Mouse (Mus musculus) limb, embryonic 15.5 days (tissue): ENCODE measurements around the gene Slc43a1. TPM values are rescaled to one million over a fixed set of nuclear protein-coding genes. Genes with fewer than 3 reads are reported as not detected.

Experiments used
- ATAC-seq: fragments of 200-750 bp; cut with Nextera tagmentation; 2 replicates; pipeline ENCODE4 v1.8.0; 2017; ENCODE audit warnings: low read depth, moderate TSS enrichment; ENCODE audit not compliant: insufficient number of reproducible peaks, low FRiP score, low TSS enrichment
- H3K27ac ChIP-seq: fragments of 300-500 bp; sonication (generic); 2 replicates; pipeline ENCODE4 v1.5.1; 2015; ENCODE audit warnings: moderate library complexity, mild to moderate bottlenecking, inconsistent platforms
- H3K27me3 ChIP-seq: fragments of 300-500 bp; sonication (generic); 2 replicates; pipeline ENCODE4 v1.6.1; 2015; ENCODE audit warnings: inconsistent platforms
- H3K36me3 ChIP-seq: fragments of 300-500 bp; sonication (generic); 2 replicates; pipeline ENCODE4 v1.6.1; 2015; ENCODE audit warnings: inconsistent platforms
- H3K4me1 ChIP-seq: fragments of 300-500 bp; sonication (generic); 2 replicates; pipeline ENCODE4 v1.6.1; 2015; ENCODE audit warnings: inconsistent platforms
- H3K4me2 ChIP-seq: fragments of 300-500 bp; sonication (generic); 2 replicates; pipeline ENCODE4 v1.6.1; 2015; ENCODE audit warnings: mild to moderate bottlenecking, inconsistent platforms
- H3K4me3 ChIP-seq: fragments of 300-500 bp; sonication (generic); 2 replicates; pipeline ENCODE4 v1.5.1; 2015; ENCODE audit warnings: mild to moderate bottlenecking, inconsistent platforms
- H3K9ac ChIP-seq: fragments of 300-500 bp; sonication (generic); 2 replicates; pipeline ENCODE4 v1.6.1; 2015; ENCODE audit warnings: inconsistent platforms
- H3K9me3 ChIP-seq: fragments of 300-500 bp; sonication (generic); 2 replicates; pipeline ENCODE4 v1.6.1; 2016; ENCODE audit warnings: inconsistent platforms
- WGBS: fragments of 180-500 bp; shearing (Covaris S2); methylation state at CpG from one replicate; pipeline ENCODE4 v1.1.7; 2015; 5-methylcytosine and 5-hydroxymethylcytosine counted together
- polyA plus RNA-seq: library from polyadenylated mRNA; unstranded; fragments of >200 nt; fragmentation: Nextera tagmentation; extraction: Ambion mirVana; gene quantifications from 2 replicates; pipeline ENCODE4 v1.2.1, GENCODE M21; 2015

Slc43a1 gene
- polyA plus RNA-seq, 1 experiment from 2014 or later: 14.5 TPM

GRCm38 (mm10) chr2:84872105-84872716 is 33.6 kb downstream of the Slc43a1 start:
- Histone ChIP-seq H3K36me3 (no peaks in the 10 kb centered on the region), H3K9me3 (no peaks in the 10 kb centered on the region), H3K9ac (peak overlapping the region; percentile 33; the same call in 1 of the 2 replicates), H3K4me1 (peaks cover 13% of the 10 kb centered on the region), H3K27ac (no peak overlapping the region), H3K27me3 (peaks cover 97% of the 10 kb centered on the region), H3K4me2 (peak overlapping the region; percentile 97), H3K4me3 (peak overlapping the region; percentile 52)
- WGBS: under 1% methylated on average over 78 of the region's 78 CpGs
- ATAC-seq: no peak

DNA sequence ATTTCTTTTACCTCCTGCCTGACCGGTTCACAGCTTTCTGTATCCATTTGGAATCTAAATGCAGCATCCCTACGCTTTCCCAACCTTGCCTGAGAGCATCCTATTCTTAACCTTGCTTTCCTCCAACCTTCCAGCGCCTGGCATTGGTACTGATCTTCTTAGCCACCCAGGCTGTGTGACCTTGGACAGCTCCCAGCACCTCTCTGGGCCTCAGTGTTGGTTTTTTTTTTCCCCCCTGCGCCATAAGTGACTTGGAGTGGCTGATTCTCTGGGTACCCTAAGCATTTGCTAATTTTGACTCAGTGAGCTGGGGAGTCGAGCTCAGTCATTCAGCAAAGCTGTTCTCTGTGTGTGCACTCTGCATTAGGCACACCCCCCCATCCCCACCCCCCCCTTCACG is 37.2 kb downstream of the Slc43a1 start:
- no peaks in the 10 kb centered on the region for H3K36me3 ChIP-seq
- no peaks in the 10 kb centered on the region for H3K9me3 ChIP-seq
- H3K4me2 ChIP-seq: no peak overlapping the region
- H3K9ac ChIP-seq: no peak overlapping the region
- WGBS: 38% methylated on average over 6 of the region's 6 CpGs
- no peak overlapping the region for H3K4me3 ChIP-seq
- H3K4me1 ChIP-seq: peaks cover 13% of the 10 kb centered on the region
- no peak overlapping the region for H3K27ac ChIP-seq
- ATAC-seq: no peak
- H3K27me3 ChIP-seq: peaks cover 77% of the 10 kb centered on the region

GRCm38 (mm10) chr2:84880590-84880989 is 41.9 kb downstream of the Slc43a1 start:
- ATAC-seq: no peak
- Histone ChIP-seq H3K27ac (no peak overlapping the region), H3K4me3 (no peak overlapping the region), H3K4me1 (peaks cover 19% of the 10 kb centered on the region), H3K9me3 (no peaks in the 10 kb centered on the region), H3K27me3 (peaks cover 77% of the 10 kb centered on the region), H3K36me3 (no peaks in the 10 kb centered on the region), H3K4me2 (no peak overlapping the region), H3K9ac (no peak overlapping the region)
- 77% methylated on average over 8 of the region's 8 CpGs for WGBS

DNA sequence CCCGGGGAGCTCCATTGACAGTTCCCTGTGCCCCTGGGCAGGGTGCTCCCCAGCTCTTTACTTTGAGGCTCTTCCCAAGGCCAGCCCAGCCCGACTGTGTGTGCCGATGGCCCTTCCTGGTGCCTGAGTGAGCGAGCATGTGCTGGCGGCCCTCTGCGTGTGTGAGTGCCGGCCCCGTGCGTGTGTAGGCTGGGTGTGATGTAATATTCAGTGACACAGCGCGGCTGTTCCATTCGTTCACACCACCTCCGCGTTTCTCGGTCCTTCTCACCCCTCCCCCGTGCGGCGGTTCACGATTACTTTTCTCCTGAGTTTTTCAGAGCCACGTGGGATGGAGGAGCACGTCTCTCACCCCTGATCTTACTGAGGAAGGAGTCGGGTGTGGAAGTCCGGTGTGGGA is 44.0 kb downstream of the Slc43a1 start:
- Histone ChIP-seq H3K4me1 (peaks cover 36% of the 10 kb centered on the region), H3K36me3 (no peaks in the 10 kb centered on the region), H3K9ac (no peak overlapping the region), H3K9me3 (no peaks in the 10 kb centered on the region), H3K4me2 (no peak overlapping the region; the same call in 1 of the 2 replicates), H3K4me3 (no peak overlapping the region; the same call in 1 of the 2 replicates), H3K27ac (no peak overlapping the region), H3K27me3 (peaks cover 79% of the 10 kb centered on the region)
- WGBS: 4% methylated on average over 23 of the region's 23 CpGs
- no peak for ATAC-seq

DNA sequence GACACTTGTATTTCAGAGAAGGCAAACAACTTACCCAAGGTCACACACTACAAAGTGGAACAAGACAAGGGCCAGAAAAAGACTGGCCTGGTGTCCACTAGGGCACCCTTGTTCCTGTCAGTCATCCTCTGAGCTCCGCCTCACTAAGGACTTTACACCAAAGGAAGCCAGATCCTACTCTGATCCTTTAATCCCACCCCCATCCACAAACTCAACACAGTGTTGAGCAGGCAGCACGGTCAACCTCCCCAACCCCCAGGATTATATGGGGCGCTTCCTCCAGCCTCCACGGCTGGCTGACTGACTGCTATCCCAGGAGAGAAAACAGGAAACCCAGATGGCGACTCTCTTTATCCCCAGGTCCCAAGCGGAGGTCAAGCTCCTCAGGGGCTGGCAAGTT is 44.4 kb downstream of the Slc43a1 start:
- Histone ChIP-seq H3K9me3 (no peaks in the 10 kb centered on the region), H3K27ac (no peak overlapping the region), H3K4me2 (no peak overlapping the region; the same call in 1 of the 2 replicates), H3K4me1 (peaks cover 41% of the 10 kb centered on the region), H3K4me3 (no peak overlapping the region), H3K36me3 (no peaks in the 10 kb centered on the region), H3K27me3 (peaks cover 84% of the 10 kb centered on the region), H3K9ac (no peak overlapping the region)
- no peak for ATAC-seq
- 5% methylated on average over 6 of the region's 6 CpGs for WGBS

- 3% methylated on average over 11 of the region's 11 CpGs for WGBS
- no peak overlapping the region for H3K27ac ChIP-seq
- no peaks in the 10 kb centered on the region for H3K9me3 ChIP-seq
- ATAC-seq: no peak
- no peaks in the 10 kb centered on the region for H3K36me3 ChIP-seq
- H3K27me3 ChIP-seq: peaks cover 86% of the 10 kb centered on the region
- no peak overlapping the region for H3K9ac ChIP-seq
- no peak overlapping the region for H3K4me2 ChIP-seq
- H3K4me3 ChIP-seq: no peak overlapping the region
- H3K4me1 ChIP-seq: peaks cover 43% of the 10 kb centered on the region
Observed at GRCm38 (mm10) chr2:84883530-84883929, 44.9 kb downstream of the Slc43a1 start.

DNA sequence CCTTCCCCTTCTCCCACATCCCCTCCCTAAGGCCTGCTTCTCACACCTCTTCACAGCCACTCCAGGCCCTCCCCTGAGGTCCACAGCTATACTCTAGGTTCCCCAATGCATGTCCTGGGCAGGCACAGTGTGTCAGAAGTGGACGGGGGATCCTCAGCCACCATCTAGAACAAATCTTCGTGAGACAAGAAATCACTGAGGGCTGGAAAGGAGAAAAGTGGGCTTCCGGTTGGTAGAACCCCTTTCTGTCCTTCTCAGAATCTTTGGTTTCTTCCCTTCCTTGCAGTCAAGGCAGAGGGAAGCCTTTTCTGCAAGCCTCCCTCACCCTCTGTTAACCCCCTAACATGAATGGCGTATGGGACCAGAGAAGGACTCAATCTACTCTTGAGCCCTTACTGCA is 45.3 kb downstream of the Slc43a1 start:
- 63% methylated on average over 4 of the region's 4 CpGs for WGBS
- peaks cover 46% of the 10 kb centered on the region for H3K4me1 ChIP-seq

GRCm38 (mm10) chr2:84884611-84885010 is 46.0 kb downstream of the Slc43a1 start:
- peaks cover 97% of the 10 kb centered on the region for H3K27me3 ChIP-seq
- ATAC-seq: no peak
- H3K36me3 ChIP-seq: no peaks in the 10 kb centered on the region
- no peak overlapping the region for H3K9ac ChIP-seq
- H3K4me3 ChIP-seq: no peak overlapping the region
- no peak overlapping the region for H3K4me2 ChIP-seq
- H3K4me1 ChIP-seq: peaks cover 53% of the 10 kb centered on the region
- WGBS: 41% methylated on average over 4 of the region's 4 CpGs
- H3K9me3 ChIP-seq: no peaks in the 10 kb centered on the region
- no peak overlapping the region for H3K27ac ChIP-seq

More for the DNA sequence above, 45.3 kb downstream of the Slc43a1 start:
- Histone ChIP-seq H3K9ac (no peak overlapping the region), H3K27me3 (peaks cover 90% of the 10 kb centered on the region), H3K36me3 (no peaks in the 10 kb centered on the region), H3K9me3 (no peaks in the 10 kb centered on the region), H3K27ac (no peak overlapping the region), H3K4me2 (no peak overlapping the region), H3K4me3 (no peak overlapping the region)
- ATAC-seq: no peak

GRCm38 (mm10) chr2:84885084-84886055 is 46.7 kb downstream of the Slc43a1 start:
- Histone ChIP-seq H3K36me3 (no peaks in the 10 kb centered on the region), H3K9me3 (no peaks in the 10 kb centered on the region), H3K4me3 (no peak overlapping the region), H3K4me2 (peak overlapping the region; percentile 84; the same call in 1 of the 2 replicates), H3K9ac (no peak overlapping the region), H3K4me1 (peaks cover 56% of the 10 kb centered on the region), H3K27ac (no peak overlapping the region), H3K27me3 (peaks cover 95% of the 10 kb centered on the region)
- no peak for ATAC-seq
- WGBS: 9% methylated on average over 20 of the region's 23 CpGs

DNA sequence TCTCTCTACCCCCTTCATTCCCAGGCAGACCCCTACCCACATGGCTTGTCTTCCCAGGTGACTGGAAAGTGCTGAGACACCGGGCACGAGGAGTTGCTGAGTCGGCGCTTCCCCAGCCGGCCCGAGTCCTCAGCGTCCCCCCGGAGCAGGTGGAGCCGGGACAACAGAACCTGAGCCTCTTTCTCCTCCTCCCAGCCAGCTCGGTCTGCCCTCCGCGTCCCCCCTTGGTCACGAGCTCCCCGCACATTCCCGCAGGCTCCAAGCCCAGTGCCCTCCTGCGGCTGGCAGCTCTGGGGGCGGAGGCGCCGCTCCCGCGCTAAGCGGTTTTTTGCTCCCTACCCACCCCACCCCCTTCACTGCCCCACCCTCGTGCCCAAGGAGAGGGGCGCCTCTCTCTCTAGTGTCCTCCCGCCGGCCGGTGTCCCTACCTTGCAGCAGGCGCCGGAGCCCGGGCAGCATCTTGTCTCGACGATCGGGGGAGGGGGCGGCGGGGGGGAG is 47.6 kb downstream of the Slc43a1 start, which contains the start of gene Rtn4rl2:
Rtn4rl2 (minus strand) TSS at position 477 of the 498 bp plus-strand sequence.
- Histone ChIP-seq H3K36me3 (no peaks in the 10 kb centered on the region), H3K4me1 (peaks cover 56% of the 10 kb centered on the region), H3K4me3 (peak within 1 kb of the TSS; percentile 57), H3K27ac (no peak within 1 kb of the TSS), H3K4me2 (peak within 1 kb of the TSS; percentile 84), H3K9me3 (no peaks in the 10 kb centered on the region), H3K9ac (0 out of 2 replicates have a peak within 1 kb of the TSS, but pooled peaks have one; percentile 37), H3K27me3 (peaks cover 95% of the 10 kb centered on the region)
- WGBS: under 1% methylated on average over 30 of the region's 35 CpGs
- ATAC-seq: no peak

DNA sequence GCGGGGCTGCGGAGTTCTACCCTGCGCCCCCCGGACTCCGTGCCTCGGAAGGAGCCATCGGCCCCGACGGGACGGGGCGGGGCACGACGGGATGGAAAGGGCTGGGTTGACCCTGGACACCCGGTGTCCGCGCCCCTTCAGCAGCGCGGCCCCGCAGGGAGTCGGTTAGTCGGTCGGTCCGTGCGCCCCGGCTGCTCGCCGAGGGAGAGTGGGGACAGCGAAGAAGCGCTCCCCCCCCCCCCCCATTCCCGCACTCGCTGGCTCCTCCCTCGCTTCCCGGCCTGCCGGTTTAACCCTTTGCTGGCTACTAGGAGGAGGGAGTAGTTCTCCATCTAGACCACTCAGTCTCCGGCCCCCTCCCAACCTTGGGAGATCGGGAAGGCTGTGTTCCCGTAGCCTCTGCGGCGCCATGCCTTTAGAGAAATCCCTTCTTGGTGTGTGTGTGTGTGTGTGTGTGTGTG is 48.2 kb downstream of the Slc43a1 start:
- H3K4me3 ChIP-seq: peak overlapping the region; percentile 57
- no peak overlapping the region for H3K27ac ChIP-seq
- H3K4me1 ChIP-seq: peaks cover 56% of the 10 kb centered on the region
- under 1% methylated on average over 32 of the region's 39 CpGs for WGBS
- peaks cover 95% of the 10 kb centered on the region for H3K27me3 ChIP-seq
- H3K36me3 ChIP-seq: no peaks in the 10 kb centered on the region
- H3K4me2 ChIP-seq: peak overlapping the region; percentile 84
- 0 out of 2 replicates have a peak overlapping the region, but pooled peaks have one; percentile 37 for H3K9ac ChIP-seq
- no peaks in the 10 kb centered on the region for H3K9me3 ChIP-seq
- no peak for ATAC-seq
